Mouse (Mus musculus): ENCODE data around the gene Cdc26. TPM values are rescaled to one million over a fixed set of nuclear protein-coding genes. Genes with fewer than 3 reads are reported as not detected.

Cdc26 gene
- polyA plus RNA-seq, 1 experiment from 2014 or later: 175 TPM

DNA sequence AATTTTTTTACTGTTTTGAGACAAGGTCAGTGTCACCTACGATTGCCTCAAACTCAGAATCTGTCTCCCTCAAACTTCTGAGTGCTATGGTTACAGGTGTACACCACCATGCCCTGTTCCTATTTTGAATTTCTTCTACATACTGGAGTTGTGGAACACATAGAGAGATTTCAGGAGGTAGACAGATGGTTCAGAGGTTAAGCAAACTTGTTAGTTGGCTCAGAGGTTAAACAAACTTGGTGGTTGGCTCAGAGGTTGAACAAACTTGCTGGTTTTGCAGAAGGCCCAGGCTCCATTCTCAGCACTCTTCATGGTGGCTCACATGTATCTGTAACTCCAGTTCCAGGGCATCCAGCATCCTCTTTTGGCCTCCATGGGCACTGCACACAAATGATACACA lies 24.3 kb downstream of the Cdc26 start:
- 68% methylated on average over 1 of the region's 1 CpGs for WGBS
- no peak overlapping the region for H3K9ac ChIP-seq
- H3K27me3 ChIP-seq (ENCODE audit: insufficient read depth, low read length): no peaks in the 10 kb centered on the region
- no peaks in the 10 kb centered on the region for H3K9me3 ChIP-seq (ENCODE audit: low read depth, low read length)
- no peak for DNase-seq
- H3K27ac ChIP-seq (ENCODE audit: low read depth): no peak overlapping the region
- no peak overlapping the region for H3K4me2 ChIP-seq
- H3K36me3 ChIP-seq (ENCODE audit: insufficient read depth): peaks cover 26% of the 10 kb centered on the region
- ATAC-seq (ENCODE audit: insufficient read depth): no peak
- no peak overlapping the region for H3K4me3 ChIP-seq (ENCODE audit: low read depth, low read length)
- no peak for TF ChIP-seq CTCF (IDR thresholded peaks at IDR 0.05; ENCODE audit: low read depth)
- H3K4me1 ChIP-seq (ENCODE audit: insufficient read depth): no peaks in the 10 kb centered on the region

- no peak for TF ChIP-seq CTCF (IDR thresholded peaks at IDR 0.05; ENCODE audit: low read depth)
- Histone ChIP-seq H3K27me3 (ENCODE audit: insufficient read depth, low read length) (no peaks in the 10 kb centered on the region), H3K27ac (ENCODE audit: low read depth) (no peak overlapping the region), H3K4me1 (ENCODE audit: insufficient read depth) (no peaks in the 10 kb centered on the region), H3K9me3 (ENCODE audit: low read depth, low read length) (no peaks in the 10 kb centered on the region), H3K4me2 (no peak overlapping the region), H3K4me3 (ENCODE audit: low read depth, low read length) (no peak overlapping the region), H3K9ac (no peak overlapping the region), H3K36me3 (ENCODE audit: insufficient read depth) (peaks cover 22% of the 10 kb centered on the region)
- DNase-seq (no peak), ATAC-seq (ENCODE audit: insufficient read depth) (no peak)
- 58% methylated on average over 7 of the region's 7 CpGs for WGBS
Observed at GRCm38 (mm10) chr4:62383752-62384151, 24.7 kb downstream of the Cdc26 start.

DNA sequence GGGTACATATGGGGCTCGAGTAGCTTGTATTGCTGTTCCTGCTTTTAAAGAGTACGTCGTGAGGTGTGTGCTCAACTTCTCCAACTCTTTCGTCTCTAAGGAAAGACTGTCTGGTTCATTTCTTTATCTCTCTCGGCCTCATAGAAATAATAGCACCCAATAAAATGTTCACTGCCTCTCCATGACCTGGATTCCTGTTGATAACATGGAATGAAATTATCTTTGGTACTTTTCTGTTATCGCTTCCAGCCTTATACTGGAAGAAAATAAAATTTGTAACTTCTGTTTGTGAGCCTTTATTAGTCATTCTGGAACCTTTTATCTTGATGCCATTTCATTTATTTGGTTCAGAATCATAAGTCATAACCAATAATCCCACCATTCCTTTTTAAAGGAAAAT lies 25.2 kb downstream of the Cdc26 start:
- Histone ChIP-seq H3K36me3 (ENCODE audit: insufficient read depth) (peaks cover 18% of the 10 kb centered on the region), H3K27ac (ENCODE audit: low read depth) (no peak overlapping the region), H3K4me3 (ENCODE audit: low read depth, low read length) (no peak overlapping the region), H3K9ac (no peak overlapping the region), H3K9me3 (ENCODE audit: low read depth, low read length) (no peaks in the 10 kb centered on the region), H3K4me1 (ENCODE audit: insufficient read depth) (no peaks in the 10 kb centered on the region), H3K27me3 (ENCODE audit: insufficient read depth, low read length) (no peaks in the 10 kb centered on the region), H3K4me2 (no peak overlapping the region)
- no peak for TF ChIP-seq CTCF (IDR thresholded peaks at IDR 0.05; ENCODE audit: low read depth)
- ATAC-seq (ENCODE audit: insufficient read depth) (no peak), DNase-seq (no peak)
- WGBS: 77% methylated on average over 6 of the region's 6 CpGs

GRCm38 (mm10) chr4:62379724-62380381 lies 28.6 kb downstream of the Cdc26 start:
- Histone ChIP-seq H3K27me3 (ENCODE audit: insufficient read depth, low read length) (no peaks in the 10 kb centered on the region), H3K27ac (ENCODE audit: low read depth) (no peak overlapping the region), H3K4me2 (no peak overlapping the region), H3K36me3 (ENCODE audit: insufficient read depth) (peaks cover 6% of the 10 kb centered on the region; the same call in 1 of the 2 replicates), H3K9me3 (ENCODE audit: low read depth, low read length) (no peaks in the 10 kb centered on the region), H3K4me3 (ENCODE audit: low read depth, low read length) (no peak overlapping the region), H3K4me1 (ENCODE audit: insufficient read depth) (no peaks in the 10 kb centered on the region), H3K9ac (no peak overlapping the region)
- 68% methylated on average over 9 of the region's 9 CpGs for WGBS
- ATAC-seq (ENCODE audit: insufficient read depth) (no peak), DNase-seq (no peak)
- TF ChIP-seq CTCF (IDR thresholded peaks at IDR 0.05; ENCODE audit: low read depth): no peak

DNA sequence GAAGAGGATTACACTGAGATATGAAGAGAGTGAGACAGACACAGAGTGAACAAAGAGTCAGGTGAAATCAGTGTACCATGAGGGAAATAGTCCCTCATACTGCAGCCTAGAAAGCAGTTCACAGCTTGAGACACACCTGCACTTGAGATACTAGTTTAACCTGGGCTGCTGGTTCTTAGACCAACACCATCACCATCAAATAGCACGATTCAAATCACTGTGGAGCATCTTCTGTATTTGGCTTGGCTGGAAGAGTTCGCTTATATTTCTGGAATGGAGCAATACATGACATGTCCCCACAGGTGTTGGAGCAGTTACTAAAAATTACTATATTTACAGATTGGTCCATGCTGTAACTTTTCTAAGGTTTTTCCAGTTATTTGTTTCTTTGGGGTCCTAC lies 32.3 kb downstream of the Cdc26 start:
- H3K4me2 ChIP-seq: no peak overlapping the region
- H3K4me3 ChIP-seq (ENCODE audit: low read depth, low read length): no peak overlapping the region
- H3K27ac ChIP-seq (ENCODE audit: low read depth): no peak overlapping the region
- no peak for TF ChIP-seq CTCF (IDR thresholded peaks at IDR 0.05; ENCODE audit: low read depth)
- H3K4me1 ChIP-seq (ENCODE audit: insufficient read depth): no peaks in the 10 kb centered on the region
- DNase-seq (no peak), ATAC-seq (ENCODE audit: insufficient read depth) (no peak)
- H3K9me3 ChIP-seq (ENCODE audit: low read depth, low read length): no peaks in the 10 kb centered on the region
- no peaks in the 10 kb centered on the region for H3K36me3 ChIP-seq (ENCODE audit: insufficient read depth)
- no peaks in the 10 kb centered on the region for H3K27me3 ChIP-seq (ENCODE audit: insufficient read depth, low read length)
- WGBS: 76% methylated on average over 2 of the region's 2 CpGs
- H3K9ac ChIP-seq: no peak overlapping the region

DNA sequence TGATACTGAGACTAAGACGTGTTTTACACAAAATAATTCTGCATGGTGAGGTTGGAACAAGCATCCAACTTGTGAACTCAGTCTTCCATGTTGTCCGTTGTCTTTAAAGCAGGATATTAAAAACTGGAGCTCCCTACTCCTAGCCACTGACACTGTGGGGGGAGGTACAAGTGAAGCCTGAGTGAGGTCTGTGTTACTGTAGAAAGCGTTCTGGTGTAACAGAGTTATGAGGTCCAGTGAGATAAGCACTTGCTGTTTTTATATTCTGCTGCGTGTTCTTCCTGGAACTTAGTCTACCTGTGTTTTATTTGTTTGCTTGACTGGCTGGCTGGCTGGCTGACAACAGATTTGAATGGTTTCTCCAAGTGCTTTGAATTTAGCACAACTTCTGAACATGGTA lies 34.1 kb downstream of the Cdc26 start:
- Histone ChIP-seq H3K9me3 (ENCODE audit: low read depth, low read length) (no peaks in the 10 kb centered on the region), H3K4me3 (ENCODE audit: low read depth, low read length) (no peak overlapping the region), H3K36me3 (ENCODE audit: insufficient read depth) (no peaks in the 10 kb centered on the region), H3K27ac (ENCODE audit: low read depth) (no peak overlapping the region), H3K9ac (no peak overlapping the region), H3K4me2 (no peak overlapping the region), H3K4me1 (ENCODE audit: insufficient read depth) (no peaks in the 10 kb centered on the region), H3K27me3 (ENCODE audit: insufficient read depth, low read length) (no peaks in the 10 kb centered on the region)
- no peak for DNase-seq
- no peak for ATAC-seq (ENCODE audit: insufficient read depth)
- no peak for TF ChIP-seq CTCF (IDR thresholded peaks at IDR 0.05; ENCODE audit: low read depth)
- WGBS: 49% methylated on average over 4 of the region's 4 CpGs

DNA sequence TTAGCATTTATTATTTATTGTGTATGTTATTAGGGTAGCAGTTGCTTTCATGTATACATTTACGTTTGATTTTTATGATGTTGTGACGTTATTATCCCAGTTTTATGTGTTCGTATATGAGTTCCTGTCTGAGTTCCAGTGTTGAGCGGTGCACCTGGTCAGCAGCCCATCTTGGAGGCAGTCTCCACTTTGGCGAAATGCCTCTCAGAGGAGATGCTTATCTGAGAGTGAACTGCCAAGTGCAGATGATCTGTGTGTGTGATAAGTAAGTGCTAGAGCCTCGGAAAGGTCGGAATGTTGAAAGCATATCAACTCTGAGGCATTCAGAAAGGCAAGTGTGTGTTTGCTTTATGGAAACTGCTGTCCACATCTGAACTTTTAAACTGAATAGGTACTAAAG lies 34.8 kb downstream of the Cdc26 start:
- DNase-seq (no peak), ATAC-seq (ENCODE audit: insufficient read depth) (no peak)
- Histone ChIP-seq H3K9ac (no peak overlapping the region), H3K36me3 (ENCODE audit: insufficient read depth) (no peaks in the 10 kb centered on the region), H3K27ac (ENCODE audit: low read depth) (no peak overlapping the region), H3K4me2 (no peak overlapping the region), H3K4me3 (ENCODE audit: low read depth, low read length) (no peak overlapping the region), H3K27me3 (ENCODE audit: insufficient read depth, low read length) (no peaks in the 10 kb centered on the region), H3K4me1 (ENCODE audit: insufficient read depth) (no peaks in the 10 kb centered on the region), H3K9me3 (ENCODE audit: low read depth, low read length) (no peaks in the 10 kb centered on the region)
- WGBS: 44% methylated on average over 7 of the region's 7 CpGs
- no peak for TF ChIP-seq CTCF (IDR thresholded peaks at IDR 0.05; ENCODE audit: low read depth)

Data from lung, embryonic 14.5 days (tissue).